Mouse (Mus musculus): Measurements from ENCODE around the gene Ssbp1. TPM values are rescaled to one million over a fixed set of nuclear protein-coding genes. Genes with fewer than 3 reads are reported as not detected.
A peak's percentile ranks its signal among the peaks of the same experiment; 100 is the strongest.

The Ssbp1 gene
- 129 and 134 TPM in 2 replicates for polyA plus RNA-seq (2015; fragmentation: Nextera tagmentation; extraction: Ambion mirVana)

GRCm38 (mm10) chr6:40470916-40471719, at the start of gene Ssbp1:
Gene Ssbp1, plus strand, starts transcription at chr6:40471352.
- peaks cover 19% of the 10 kb centered on the region for H3K36me3 ChIP-seq (ENCODE audit: control insufficient read depth, insufficient read depth)
- peak within 1 kb of the TSS; percentile 90 for H3K27ac ChIP-seq (ENCODE audit: low read length)
- H3K4me3 ChIP-seq (replicated peaks; ENCODE audit: low read length) = peak within 1 kb of the TSS; percentile 80
- no peaks in the 10 kb centered on the region for H3K27me3 ChIP-seq (replicated peaks; ENCODE audit: control insufficient read depth, insufficient read depth, low read length)
- ATAC-seq = peak; percentile 97
- peak within 1 kb of the TSS; percentile 95 for H3K4me2 ChIP-seq (ENCODE audit: low read length)
- H3K9ac ChIP-seq (replicated peaks; ENCODE audit: low read depth, low read length) = peak within 1 kb of the TSS; percentile 77
- peaks cover 5% of the 10 kb centered on the region; the same call in 1 of the 2 replicates for H3K9me3 ChIP-seq (ENCODE audit: control insufficient read depth, low read length)
- under 1% methylated on average over 54 of the region's 54 CpGs for WGBS
- peaks cover 10% of the 10 kb centered on the region for H3K4me1 ChIP-seq (replicated peaks; ENCODE audit: control insufficient read depth, insufficient read depth, low read length)

GRCm38 (mm10) chr6:40423013-40423412, 48.1 kb upstream of the Ssbp1 start:
- no peak overlapping the region for H3K4me2 ChIP-seq (ENCODE audit: low read length)
- H3K9me3 ChIP-seq (ENCODE audit: control insufficient read depth, low read length) = no peaks in the 10 kb centered on the region
- H3K4me1 ChIP-seq (replicated peaks; ENCODE audit: control insufficient read depth, insufficient read depth, low read length) = peaks cover 9% of the 10 kb centered on the region; the same call in 1 of the 2 replicates
- no peaks in the 10 kb centered on the region for H3K27me3 ChIP-seq (replicated peaks; ENCODE audit: control insufficient read depth, insufficient read depth, low read length)
- 84% methylated on average over 1 of the region's 1 CpGs for WGBS
- H3K9ac ChIP-seq (replicated peaks; ENCODE audit: low read depth, low read length) = no peak overlapping the region
- H3K27ac ChIP-seq (ENCODE audit: low read length) = no peak overlapping the region
- H3K36me3 ChIP-seq (ENCODE audit: control insufficient read depth, insufficient read depth) = 0 out of 2 replicates have a peak, but pooled peaks cover 5% of the 10 kb centered on the region
- H3K4me3 ChIP-seq (replicated peaks; ENCODE audit: low read length) = no peak overlapping the region
- ATAC-seq = no peak

GRCm38 (mm10) chr6:40423774-40424173, 47.4 kb upstream of the Ssbp1 start:
- 0 out of 2 replicates have a peak, but pooled peaks cover 5% of the 10 kb centered on the region for H3K36me3 ChIP-seq (ENCODE audit: control insufficient read depth, insufficient read depth)
- no peak for ATAC-seq
- no peak overlapping the region for H3K9ac ChIP-seq (replicated peaks; ENCODE audit: low read depth, low read length)
- no peaks in the 10 kb centered on the region for H3K27me3 ChIP-seq (replicated peaks; ENCODE audit: control insufficient read depth, insufficient read depth, low read length)
- WGBS = 54% methylated on average over 1 of the region's 1 CpGs
- no peaks in the 10 kb centered on the region for H3K9me3 ChIP-seq (ENCODE audit: control insufficient read depth, low read length)
- H3K4me1 ChIP-seq (replicated peaks; ENCODE audit: control insufficient read depth, insufficient read depth, low read length) = peaks cover 16% of the 10 kb centered on the region
- no peak overlapping the region for H3K27ac ChIP-seq (ENCODE audit: low read length)
- H3K4me2 ChIP-seq (ENCODE audit: low read length) = no peak overlapping the region
- no peak overlapping the region for H3K4me3 ChIP-seq (replicated peaks; ENCODE audit: low read length)

DNA sequence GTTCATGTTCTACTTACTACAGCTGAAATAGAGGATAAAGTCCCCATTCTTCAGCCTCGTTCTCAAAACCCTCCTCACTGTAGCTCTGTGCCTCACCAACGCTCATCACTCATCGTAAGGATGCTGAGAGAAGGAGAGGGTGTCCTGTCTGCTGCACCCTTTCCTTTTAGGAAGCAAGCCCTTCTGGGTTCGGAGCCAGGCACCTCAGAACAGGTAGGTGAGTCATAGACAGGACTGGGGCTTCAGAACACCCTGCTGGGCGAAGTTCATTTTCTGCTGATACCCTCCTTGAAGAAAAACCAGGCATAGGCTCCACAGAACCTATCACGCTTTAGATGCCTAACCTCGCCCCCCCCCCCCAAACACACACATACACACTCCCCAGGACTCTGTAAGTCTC, 43.7 kb upstream of the Ssbp1 start:
- H3K4me3 ChIP-seq (replicated peaks; ENCODE audit: low read length) = no peak overlapping the region
- no peaks in the 10 kb centered on the region for H3K9me3 ChIP-seq (ENCODE audit: control insufficient read depth, low read length)
- no peak overlapping the region for H3K27ac ChIP-seq (ENCODE audit: low read length)
- ATAC-seq = no peak
- peaks cover 47% of the 10 kb centered on the region for H3K4me1 ChIP-seq (replicated peaks; ENCODE audit: control insufficient read depth, insufficient read depth, low read length)
- H3K36me3 ChIP-seq (ENCODE audit: control insufficient read depth, insufficient read depth) = no peaks in the 10 kb centered on the region
- no peaks in the 10 kb centered on the region for H3K27me3 ChIP-seq (replicated peaks; ENCODE audit: control insufficient read depth, insufficient read depth, low read length)
- 87% methylated on average over 7 of the region's 7 CpGs for WGBS
- H3K9ac ChIP-seq (replicated peaks; ENCODE audit: low read depth, low read length) = no peak overlapping the region
- H3K4me2 ChIP-seq (ENCODE audit: low read length) = no peak overlapping the region

GRCm38 (mm10) chr6:40428696-40429095, 42.5 kb upstream of the Ssbp1 start:
- H3K4me2 ChIP-seq (ENCODE audit: low read length) = peak overlapping the region; percentile 17; the same call in 1 of the 2 replicates
- H3K27me3 ChIP-seq (replicated peaks; ENCODE audit: control insufficient read depth, insufficient read depth, low read length) = no peaks in the 10 kb centered on the region
- H3K4me3 ChIP-seq (replicated peaks; ENCODE audit: low read length) = no peak overlapping the region
- peaks cover 57% of the 10 kb centered on the region for H3K4me1 ChIP-seq (replicated peaks; ENCODE audit: control insufficient read depth, insufficient read depth, low read length)
- H3K27ac ChIP-seq (ENCODE audit: low read length) = peak overlapping the region; percentile 56
- H3K36me3 ChIP-seq (ENCODE audit: control insufficient read depth, insufficient read depth) = no peaks in the 10 kb centered on the region
- peak; percentile 55 for ATAC-seq
- WGBS = 39% methylated on average over 3 of the region's 3 CpGs
- no peaks in the 10 kb centered on the region for H3K9me3 ChIP-seq (ENCODE audit: control insufficient read depth, low read length)
- H3K9ac ChIP-seq (replicated peaks; ENCODE audit: low read depth, low read length) = no peak overlapping the region

DNA sequence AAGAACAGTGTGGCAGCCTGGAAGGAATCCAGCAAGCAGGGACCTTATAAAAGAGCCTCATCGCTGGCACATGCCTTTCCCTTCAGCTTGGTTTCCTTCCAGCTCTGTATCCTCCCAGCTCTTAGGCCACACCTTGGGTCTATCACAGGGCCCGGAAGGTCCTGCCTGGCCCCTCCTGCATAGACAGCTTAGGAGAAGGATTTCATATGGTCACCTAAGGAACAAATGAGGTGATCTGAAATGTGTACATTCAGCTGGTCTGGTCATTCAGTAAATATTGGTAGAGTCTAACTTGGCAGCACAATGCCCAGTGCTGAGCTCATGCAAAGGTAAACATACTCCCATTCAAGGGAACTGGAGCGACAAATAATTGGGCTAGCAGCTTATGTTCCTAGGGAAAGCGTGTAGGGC, 41.6 kb upstream of the Ssbp1 start:
- H3K4me3 ChIP-seq (replicated peaks; ENCODE audit: low read length) = no peak overlapping the region
- no peaks in the 10 kb centered on the region for H3K27me3 ChIP-seq (replicated peaks; ENCODE audit: control insufficient read depth, insufficient read depth, low read length)
- H3K9me3 ChIP-seq (ENCODE audit: control insufficient read depth, low read length) = no peaks in the 10 kb centered on the region
- no peak for ATAC-seq
- WGBS = 15% methylated on average over 4 of the region's 4 CpGs
- H3K9ac ChIP-seq (replicated peaks; ENCODE audit: low read depth, low read length) = no peak overlapping the region
- peak overlapping the region; percentile 29 for H3K4me2 ChIP-seq (ENCODE audit: low read length)
- no peaks in the 10 kb centered on the region for H3K36me3 ChIP-seq (ENCODE audit: control insufficient read depth, insufficient read depth)
- peak overlapping the region; percentile 84 for H3K27ac ChIP-seq (ENCODE audit: low read length)
- H3K4me1 ChIP-seq (replicated peaks; ENCODE audit: control insufficient read depth, insufficient read depth, low read length) = peaks cover 64% of the 10 kb centered on the region

DNA sequence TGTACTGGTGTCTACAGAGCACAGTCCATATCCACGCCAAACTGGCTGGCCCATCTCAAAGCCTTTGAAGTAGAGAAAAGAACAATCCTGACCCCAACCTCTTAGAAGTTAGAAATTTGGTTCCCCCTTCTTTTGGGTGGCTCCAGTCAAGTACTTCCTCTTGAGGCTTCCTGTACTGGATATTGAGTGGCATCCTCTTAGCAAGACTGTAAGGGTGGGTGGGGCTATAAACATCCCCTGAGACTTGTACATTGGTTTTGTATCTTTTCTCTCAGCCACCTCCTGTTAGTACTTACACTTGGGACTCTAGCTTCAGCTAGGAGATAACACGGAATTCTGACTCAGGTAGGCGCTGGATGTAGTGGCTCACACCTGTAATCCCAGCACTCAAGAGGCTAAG, 40.9 kb upstream of the Ssbp1 start:
- ATAC-seq = no peak
- Histone ChIP-seq H3K27ac (ENCODE audit: low read length) (peak overlapping the region; percentile 84), H3K36me3 (ENCODE audit: control insufficient read depth, insufficient read depth) (no peaks in the 10 kb centered on the region), H3K4me3 (replicated peaks; ENCODE audit: low read length) (no peak overlapping the region), H3K4me2 (ENCODE audit: low read length) (peak overlapping the region; percentile 27), H3K4me1 (replicated peaks; ENCODE audit: control insufficient read depth, insufficient read depth, low read length) (peaks cover 69% of the 10 kb centered on the region), H3K9me3 (ENCODE audit: control insufficient read depth, low read length) (no peaks in the 10 kb centered on the region), H3K9ac (replicated peaks; ENCODE audit: low read depth, low read length) (no peak overlapping the region), H3K27me3 (replicated peaks; ENCODE audit: control insufficient read depth, insufficient read depth, low read length) (no peaks in the 10 kb centered on the region)
- WGBS = 85% methylated on average over 3 of the region's 3 CpGs

DNA sequence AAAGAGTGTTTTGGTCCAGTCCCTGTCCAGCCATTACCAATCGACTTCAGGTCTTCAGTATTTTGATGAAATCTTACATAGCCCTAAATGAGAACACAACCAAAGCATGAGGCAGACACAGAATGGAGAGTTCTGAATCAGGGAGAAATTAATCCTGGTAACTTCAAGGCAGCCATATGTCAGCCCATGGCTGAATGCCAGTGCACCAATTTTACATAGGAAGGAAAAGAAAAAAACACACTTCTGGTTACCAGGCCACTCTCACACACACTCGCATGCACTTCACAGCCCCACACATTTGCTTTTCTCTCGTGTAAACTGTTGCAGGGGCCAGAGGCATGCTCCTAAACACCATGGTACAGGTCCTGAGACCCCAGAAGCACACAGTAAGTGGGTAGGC, 40.3 kb upstream of the Ssbp1 start:
- Histone ChIP-seq H3K4me1 (replicated peaks; ENCODE audit: control insufficient read depth, insufficient read depth, low read length) (peaks cover 69% of the 10 kb centered on the region), H3K4me2 (ENCODE audit: low read length) (peak overlapping the region; percentile 38), H3K27me3 (replicated peaks; ENCODE audit: control insufficient read depth, insufficient read depth, low read length) (no peaks in the 10 kb centered on the region), H3K9me3 (ENCODE audit: control insufficient read depth, low read length) (no peaks in the 10 kb centered on the region), H3K9ac (replicated peaks; ENCODE audit: low read depth, low read length) (no peak overlapping the region), H3K27ac (ENCODE audit: low read length) (peak overlapping the region; percentile 84), H3K4me3 (replicated peaks; ENCODE audit: low read length) (peak overlapping the region; percentile 9; the same call in 1 of the 2 replicates), H3K36me3 (ENCODE audit: control insufficient read depth, insufficient read depth) (no peaks in the 10 kb centered on the region)
- WGBS = 40% methylated on average over 3 of the region's 3 CpGs
- ATAC-seq = no peak

GRCm38 (mm10) chr6:40431356-40431755, 39.8 kb upstream of the Ssbp1 start:
- no peaks in the 10 kb centered on the region for H3K9me3 ChIP-seq (ENCODE audit: control insufficient read depth, low read length)
- H3K36me3 ChIP-seq (ENCODE audit: control insufficient read depth, insufficient read depth) = no peaks in the 10 kb centered on the region
- WGBS = 36% methylated on average over 4 of the region's 4 CpGs
- peak overlapping the region; percentile 83 for H3K4me2 ChIP-seq (ENCODE audit: low read length)
- H3K27me3 ChIP-seq (replicated peaks; ENCODE audit: control insufficient read depth, insufficient read depth, low read length) = no peaks in the 10 kb centered on the region
- peaks cover 69% of the 10 kb centered on the region for H3K4me1 ChIP-seq (replicated peaks; ENCODE audit: control insufficient read depth, insufficient read depth, low read length)
- H3K27ac ChIP-seq (ENCODE audit: low read length) = peak overlapping the region; percentile 84
- peak overlapping the region; percentile 9; the same call in 1 of the 2 replicates for H3K4me3 ChIP-seq (replicated peaks; ENCODE audit: low read length)
- ATAC-seq = no peak
- no peak overlapping the region for H3K9ac ChIP-seq (replicated peaks; ENCODE audit: low read depth, low read length)

All from forebrain, embryonic 16.5 days (tissue).